Mouse (Mus musculus) liver, postnatal 0 days (tissue): ENCODE results near the gene Ubr2.
A peak's percentile ranks its signal among the peaks of the same experiment; 100 is the strongest.

Source experiments
- CTCF ChIP-seq: sonication (generic); IDR thresholded peaks from 2 replicates; pipeline ENCODE4 v1.5.1; 2016; ENCODE audit warnings: antibody characterized with exemption, low read depth
- EP300 ChIP-seq: IDR thresholded peaks from 2 replicates; pipeline ENCODE4 v1.6.1; 2016; ENCODE audit warnings: antibody characterized with exemption, low read depth, mild to moderate bottlenecking

DNA sequence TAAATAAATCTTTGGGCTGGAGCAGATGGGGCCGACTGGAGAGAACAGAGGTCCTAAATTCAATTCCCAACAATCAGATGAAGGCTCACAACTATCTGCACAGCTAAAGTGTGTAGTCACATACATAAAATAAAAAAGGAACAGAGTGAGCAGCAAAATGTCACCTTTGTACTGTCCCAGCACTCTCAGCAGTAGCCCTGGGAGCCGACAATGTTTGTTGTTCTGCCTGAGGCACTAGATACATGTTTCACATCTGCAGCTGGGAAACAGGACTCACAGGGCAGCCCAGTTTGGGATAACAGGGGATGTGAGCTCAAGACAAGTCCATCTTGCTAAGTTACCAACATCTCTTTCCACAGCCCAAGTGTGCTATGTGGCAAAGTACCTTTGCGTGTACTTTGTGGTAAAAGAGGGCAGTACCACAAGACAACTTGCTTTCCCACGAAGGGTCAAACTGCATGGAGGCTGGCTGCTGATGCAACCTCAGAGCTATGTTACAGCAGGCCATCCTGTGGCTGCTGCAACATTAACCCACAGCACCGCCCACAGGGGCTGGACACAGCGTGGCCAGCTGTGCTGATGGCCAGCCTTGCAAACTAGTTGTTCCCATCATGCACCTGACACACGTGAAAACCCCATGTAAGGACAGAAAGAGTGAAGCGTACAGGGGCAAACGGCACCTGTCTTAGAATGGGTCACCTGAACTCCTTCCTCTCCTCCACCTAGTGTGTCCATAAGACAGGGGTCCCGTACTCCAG is 15.5 kb downstream of the Ubr2 start:
- TF ChIP-seq CTCF (no peak), EP300 (peak; percentile 54; the same call in 1 of the 2 replicates)
